Mouse (Mus musculus): Measurements from ENCODE around the gene Pacsin2.
"Not testable (repeated sequence)": the region's sequence is repeated elsewhere in the genome, so short reads cannot be mapped to it uniquely, and the experiment has no call there.

Gene Pacsin2

GRCm38 (mm10) chr15:83464083-83464904, at the start of gene Pacsin2:
TSS of gene Pacsin2 (minus strand) at chr15:83464606.
- DNase-seq, result peak; percentile 99

GRCm38 (mm10) chr15:83512489-83513281, 48.3 kb upstream of the Pacsin2 start:
- DNase-seq, result no peak

GRCm38 (mm10) chr15:83510805-83511405, 46.5 kb upstream of the Pacsin2 start, which contains the start of gene Ttll1:
TSS of gene Ttll1 (minus strand) at chr15:83510893.
- DNase-seq, result peak; percentile 96

GRCm38 (mm10) chr15:83509950-83510804, 45.8 kb upstream of the Pacsin2 start:
- peak; percentile 9 for DNase-seq

- not testable (repeated sequence) for DNase-seq
Observed at GRCm38 (mm10) chr15:83501483-83501882, 37.1 kb upstream of the Pacsin2 start.

GRCm38 (mm10) chr15:83500352-83500751, 35.9 kb upstream of the Pacsin2 start:
- DNase-seq, result peak; percentile 20

GRCm38 (mm10) chr15:83499211-83499755, 34.9 kb upstream of the Pacsin2 start:
- DNase-seq, result no peak

GRCm38 (mm10) chr15:83497299-83497698, 32.9 kb upstream of the Pacsin2 start:
- no peak for DNase-seq

- DNase-seq, result no peak
Observed at GRCm38 (mm10) chr15:83495787-83496367, 31.5 kb upstream of the Pacsin2 start.

- no peak for DNase-seq
Observed at GRCm38 (mm10) chr15:83495195-83495594, 30.8 kb upstream of the Pacsin2 start.

- no peak for DNase-seq
Observed at GRCm38 (mm10) chr15:83494572-83494920, 30.1 kb upstream of the Pacsin2 start.

GRCm38 (mm10) chr15:83493856-83494571, 29.6 kb upstream of the Pacsin2 start:
- DNase-seq, result no peak

GRCm38 (mm10) chr15:83491891-83492290, 27.5 kb upstream of the Pacsin2 start:
- DNase-seq, result no peak

GRCm38 (mm10) chr15:83489471-83489870, 25.1 kb upstream of the Pacsin2 start:
- no peak for DNase-seq

GRCm38 (mm10) chr15:83487477-83488115, 23.2 kb upstream of the Pacsin2 start:
- no peak for DNase-seq

GRCm38 (mm10) chr15:83484311-83484710, 19.9 kb upstream of the Pacsin2 start:
- no peak for DNase-seq

GRCm38 (mm10) chr15:83483482-83483881, 19.1 kb upstream of the Pacsin2 start:
- DNase-seq, result no peak

GRCm38 (mm10) chr15:83482645-83483224, 18.3 kb upstream of the Pacsin2 start:
- DNase-seq, result no peak

GRCm38 (mm10) chr15:83481236-83481780, 16.9 kb upstream of the Pacsin2 start:
- no peak for DNase-seq

GRCm38 (mm10) chr15:83479818-83480217, 15.4 kb upstream of the Pacsin2 start:
- no peak for DNase-seq

All from retina, postnatal 1 day (tissue).